Mouse (Mus musculus): Measurements from ENCODE around the gene Msln. TPM values are rescaled to one million over a fixed set of nuclear protein-coding genes. Genes with fewer than 3 reads are reported as not detected.
"Not testable (repeated sequence)": the region's sequence is repeated elsewhere in the genome, so short reads cannot be mapped to it uniquely, and the experiment has no call there.

The Msln gene
- polyA plus RNA-seq, 1 experiment from 2014 or later = not detected

DNA sequence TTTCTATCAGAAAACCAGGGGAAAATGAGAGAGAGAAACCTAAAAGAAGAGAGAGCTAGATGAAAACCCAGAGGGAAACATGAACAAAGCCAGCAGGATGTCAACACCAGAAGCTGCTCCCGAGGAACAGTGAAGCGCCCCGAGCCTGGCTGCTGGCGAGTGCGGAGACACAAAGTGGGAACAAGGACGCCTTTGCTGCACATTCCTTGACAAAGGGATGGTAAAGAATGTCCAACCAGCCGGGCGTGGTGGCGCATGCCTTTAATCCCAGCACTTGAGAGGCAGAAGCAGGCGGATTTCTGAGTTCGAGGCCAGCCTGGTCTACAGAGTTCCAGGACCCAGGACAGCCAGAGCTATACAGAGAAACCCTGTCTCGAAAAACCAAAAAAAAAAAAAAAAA lies 12.7 kb downstream of the Msln start:
- H3K4me1 ChIP-seq (replicated peaks); H3K4me3 ChIP-seq (replicated peaks); H3K27me3 ChIP-seq; H3K9me3 ChIP-seq; H3K36me3 ChIP-seq; ATAC-seq; H3K9ac ChIP-seq (replicated peaks); H3K4me2 ChIP-seq (replicated peaks); H3K27ac ChIP-seq: not testable (repeated sequence)
- WGBS = 71% methylated on average over 12 of the region's 12 CpGs

DNA sequence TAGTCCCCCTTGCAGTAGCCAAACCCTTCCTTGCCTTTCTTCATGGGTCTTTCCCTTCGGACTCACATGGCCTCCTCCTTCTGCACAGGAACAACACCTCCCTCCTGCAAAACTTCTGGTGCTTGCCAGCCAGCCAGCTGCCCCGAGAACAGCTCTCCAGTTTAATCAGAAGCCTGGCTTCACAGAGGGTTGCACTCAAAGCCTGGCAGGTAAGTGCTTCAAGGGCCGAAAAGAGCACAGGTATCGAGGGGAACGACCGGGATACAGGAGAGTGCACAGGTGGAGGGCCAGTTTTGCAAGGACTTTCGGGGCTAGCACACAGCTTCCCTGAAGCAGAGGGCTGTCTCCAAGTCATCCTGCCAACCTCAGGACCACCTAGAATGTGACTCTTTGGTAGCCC lies 15.3 kb downstream of the Msln start:
- no peak overlapping the region for H3K9ac ChIP-seq (replicated peaks)
- no peaks in the 10 kb centered on the region for H3K9me3 ChIP-seq
- H3K4me2 ChIP-seq (replicated peaks) = no peak overlapping the region
- no peaks in the 10 kb centered on the region for H3K4me1 ChIP-seq (replicated peaks)
- H3K27ac ChIP-seq = no peak overlapping the region
- H3K4me3 ChIP-seq (replicated peaks) = no peak overlapping the region
- H3K36me3 ChIP-seq = no peaks in the 10 kb centered on the region
- no peak for ATAC-seq
- 81% methylated on average over 7 of the region's 7 CpGs for WGBS
- H3K27me3 ChIP-seq = no peaks in the 10 kb centered on the region

DNA sequence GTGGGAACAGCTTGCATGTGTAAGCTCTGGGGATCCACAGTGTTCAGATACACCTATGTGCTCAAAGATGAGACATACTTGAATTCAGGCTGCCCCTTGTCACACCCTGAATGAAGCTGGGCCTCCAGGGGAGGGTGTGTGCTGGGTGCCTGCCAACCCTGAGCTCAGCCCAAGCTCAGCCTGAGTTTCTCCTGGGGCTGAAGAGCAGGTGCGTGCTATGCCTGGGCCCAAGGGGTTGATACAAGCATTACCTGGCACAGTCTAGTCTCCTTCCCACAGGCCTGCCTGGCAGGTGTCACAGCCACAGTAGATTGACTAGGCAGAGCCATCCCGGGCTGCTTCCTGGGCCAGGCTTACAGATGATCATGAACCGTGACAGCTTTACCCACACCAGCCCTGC lies 18.4 kb downstream of the Msln start, which contains the start of gene Mslnl:
Gene Mslnl (plus strand): TSS at position 298 of the 400 bp plus-strand sequence.
- H3K36me3 ChIP-seq = peaks cover 5% of the 10 kb centered on the region
- H3K4me1 ChIP-seq (replicated peaks) = peaks cover 4% of the 10 kb centered on the region; the same call in 1 of the 2 replicates
- no peaks in the 10 kb centered on the region for H3K27me3 ChIP-seq
- H3K4me2 ChIP-seq (replicated peaks) = no peak within 1 kb of the TSS
- H3K9ac ChIP-seq (replicated peaks) = peak within 1 kb of the TSS; percentile 33; the same call in 1 of the 2 replicates
- no peaks in the 10 kb centered on the region for H3K9me3 ChIP-seq
- 69% methylated on average over 3 of the region's 3 CpGs for WGBS
- H3K4me3 ChIP-seq (replicated peaks) = no peak within 1 kb of the TSS
- no peak for ATAC-seq
- no peak within 1 kb of the TSS for H3K27ac ChIP-seq

DNA sequence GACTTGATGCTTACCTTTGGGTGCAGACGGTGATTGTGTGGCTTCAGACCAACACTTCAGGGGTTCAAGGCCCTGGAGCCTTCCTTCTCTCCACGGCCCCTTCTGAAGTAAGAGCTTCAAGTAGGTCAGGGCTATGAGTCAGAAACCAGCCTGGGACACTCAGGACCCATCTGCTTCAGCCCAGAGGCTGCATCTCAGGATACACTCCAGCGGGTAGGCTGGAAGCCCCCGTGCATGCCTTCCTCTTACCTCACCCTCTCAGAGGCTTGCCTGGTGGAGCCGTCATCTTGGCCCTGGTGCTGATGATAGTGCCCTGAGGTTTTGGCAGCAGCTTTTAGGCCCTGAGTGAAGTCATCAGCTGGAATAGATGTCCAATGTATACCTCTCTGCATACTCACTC lies 18.9 kb downstream of the Msln start:
- H3K4me2 ChIP-seq (replicated peaks) = no peak overlapping the region
- H3K27ac ChIP-seq = no peak overlapping the region
- peaks cover 10% of the 10 kb centered on the region for H3K36me3 ChIP-seq
- H3K4me3 ChIP-seq (replicated peaks) = no peak overlapping the region
- H3K9me3 ChIP-seq = no peaks in the 10 kb centered on the region
- H3K27me3 ChIP-seq = no peaks in the 10 kb centered on the region
- WGBS = 84% methylated on average over 5 of the region's 5 CpGs
- H3K4me1 ChIP-seq (replicated peaks) = peaks cover 4% of the 10 kb centered on the region; the same call in 1 of the 2 replicates
- no peak for ATAC-seq
- no peak overlapping the region for H3K9ac ChIP-seq (replicated peaks)

DNA sequence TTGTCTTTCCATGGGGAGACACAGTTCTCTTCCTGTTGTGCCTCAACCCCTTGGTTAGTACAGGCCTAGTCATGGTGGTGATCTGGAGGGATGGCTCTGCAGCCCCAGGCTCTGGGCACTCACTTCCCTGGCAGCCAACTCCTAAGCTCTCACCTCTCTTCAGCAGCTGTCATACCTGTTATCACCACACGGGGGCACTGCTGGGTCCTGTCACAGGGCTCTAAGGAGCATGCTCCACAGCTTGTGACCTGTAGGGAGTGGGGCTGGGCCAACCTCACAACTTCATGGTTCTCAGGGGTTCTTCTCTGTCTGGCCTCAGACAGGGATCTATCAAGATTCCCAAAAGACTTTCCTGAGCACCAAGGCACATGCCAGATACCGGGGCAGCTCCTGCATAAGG lies 22.1 kb downstream of the Msln start:
- no peak overlapping the region for H3K27ac ChIP-seq
- H3K9ac ChIP-seq (replicated peaks) = no peak overlapping the region
- 17% methylated on average over 2 of the region's 2 CpGs for WGBS
- peaks cover 17% of the 10 kb centered on the region for H3K36me3 ChIP-seq
- H3K4me2 ChIP-seq (replicated peaks) = no peak overlapping the region
- H3K27me3 ChIP-seq = no peaks in the 10 kb centered on the region
- H3K9me3 ChIP-seq = no peaks in the 10 kb centered on the region
- H3K4me3 ChIP-seq (replicated peaks) = no peak overlapping the region
- peaks cover 18% of the 10 kb centered on the region for H3K4me1 ChIP-seq (replicated peaks)
- ATAC-seq = no peak

DNA sequence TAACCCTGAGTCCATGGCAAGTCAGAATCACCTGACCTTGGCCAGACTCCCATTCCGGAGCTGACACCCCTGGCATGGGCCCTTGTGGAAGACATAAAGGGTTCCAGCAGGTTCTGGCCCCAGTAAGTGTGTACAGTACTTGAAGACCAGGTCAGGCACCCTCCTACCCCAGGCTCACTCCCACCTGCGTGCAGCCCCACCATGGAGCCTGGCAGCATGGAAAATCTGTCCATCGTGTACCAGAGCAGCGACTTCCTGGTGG lies 26.2 kb downstream of the Msln start:
- Histone ChIP-seq H3K36me3 (peaks cover 22% of the 10 kb centered on the region), H3K4me3 (replicated peaks) (peak overlapping the region; percentile 58), H3K9ac (replicated peaks) (peak overlapping the region; percentile 76), H3K4me1 (replicated peaks) (peaks cover 29% of the 10 kb centered on the region), H3K9me3 (no peaks in the 10 kb centered on the region), H3K27me3 (no peaks in the 10 kb centered on the region), H3K4me2 (replicated peaks) (peak overlapping the region; percentile 91), H3K27ac (0 out of 2 replicates have a peak overlapping the region, but pooled peaks have one; percentile 6)
- WGBS = 18% methylated on average over 4 of the region's 4 CpGs
- peak; percentile 29; the same call in 1 of the 2 replicates for ATAC-seq

DNA sequence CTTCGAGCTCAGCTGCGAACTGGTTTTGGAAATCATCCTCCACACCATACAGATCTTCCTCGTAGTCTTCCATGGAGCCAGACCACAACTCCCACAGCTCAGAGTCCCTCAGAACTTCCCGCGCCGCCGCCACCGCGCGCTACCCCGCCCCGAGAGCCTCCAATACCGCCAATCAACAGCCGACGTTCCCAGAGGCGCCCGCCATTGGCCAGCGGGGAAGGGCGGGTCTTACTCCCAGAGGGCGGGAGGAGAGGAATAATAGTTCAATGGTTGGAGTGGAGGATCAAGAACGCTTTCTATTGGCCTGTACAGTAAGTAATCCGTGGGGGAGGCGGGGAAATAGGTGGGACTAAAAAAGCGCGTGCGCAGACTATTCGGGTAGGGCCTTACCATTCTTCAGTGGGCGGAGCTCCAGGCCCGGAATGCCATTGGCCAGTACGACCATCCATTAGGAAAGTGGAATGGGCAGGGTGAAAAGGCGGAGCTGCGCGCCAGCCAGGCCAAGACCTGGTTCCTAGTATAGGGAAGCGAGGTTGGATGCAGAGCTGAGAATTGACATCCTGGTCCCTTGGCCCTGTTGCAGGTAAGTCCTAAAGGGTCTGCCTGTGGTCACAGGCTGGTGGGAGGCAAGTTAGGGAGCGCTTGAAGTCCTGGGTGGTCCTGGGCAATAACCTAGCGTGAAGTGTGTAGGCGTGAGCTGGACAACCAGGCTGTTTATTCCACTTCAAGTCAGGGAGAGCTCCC lies 26.7 kb downstream of the Msln start, which contains the start of the genes Chtf18 and Rpusd1:
Gene Chtf18 (minus strand): TSS at position 155 of the 744 bp plus-strand sequence.
Gene Rpusd1 (plus strand): TSS at position 406 of the 744 bp plus-strand sequence.
- ATAC-seq = peak; percentile 99
- WGBS = under 1% methylated on average over 37 of the region's 37 CpGs
- Histone ChIP-seq H3K9ac (replicated peaks) (peak within 1 kb of the TSS; percentile 76), H3K4me3 (replicated peaks) (peak within 1 kb of the TSS; percentile 58), H3K4me2 (replicated peaks) (peak within 1 kb of the TSS; percentile 91), H3K4me1 (replicated peaks) (peaks cover 29% of the 10 kb centered on the region), H3K9me3 (no peaks in the 10 kb centered on the region), H3K36me3 (peaks cover 27% of the 10 kb centered on the region), H3K27me3 (no peaks in the 10 kb centered on the region), H3K27ac (0 out of 2 replicates have a peak within 1 kb of the TSS, but pooled peaks have one; percentile 6)

DNA sequence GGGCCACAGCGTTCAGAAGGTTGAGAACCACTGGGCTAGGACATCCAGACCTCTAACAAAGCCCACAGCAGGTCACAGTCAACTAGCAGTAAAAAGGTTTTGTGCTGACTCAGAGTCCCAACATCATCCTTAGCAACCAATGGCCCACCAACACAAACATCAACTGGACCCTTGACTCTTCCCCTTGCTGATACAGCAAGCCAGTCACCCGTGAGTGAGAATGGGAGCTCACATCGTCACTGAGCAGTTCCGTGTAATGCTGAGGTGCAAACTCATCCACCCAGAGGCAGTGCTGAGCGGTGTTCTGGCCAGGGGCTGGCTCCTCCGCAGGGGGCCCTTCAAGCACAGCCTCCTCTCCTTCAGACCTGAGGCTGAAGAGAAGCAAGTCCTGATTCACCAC lies 28.9 kb downstream of the Msln start:
- WGBS = 81% methylated on average over 6 of the region's 6 CpGs
- Histone ChIP-seq H3K4me1 (replicated peaks) (peaks cover 25% of the 10 kb centered on the region), H3K9ac (replicated peaks) (no peak overlapping the region), H3K27ac (no peak overlapping the region), H3K27me3 (no peaks in the 10 kb centered on the region), H3K9me3 (no peaks in the 10 kb centered on the region), H3K4me2 (replicated peaks) (no peak overlapping the region), H3K36me3 (peaks cover 34% of the 10 kb centered on the region), H3K4me3 (replicated peaks) (no peak overlapping the region)
- ATAC-seq = no peak

DNA sequence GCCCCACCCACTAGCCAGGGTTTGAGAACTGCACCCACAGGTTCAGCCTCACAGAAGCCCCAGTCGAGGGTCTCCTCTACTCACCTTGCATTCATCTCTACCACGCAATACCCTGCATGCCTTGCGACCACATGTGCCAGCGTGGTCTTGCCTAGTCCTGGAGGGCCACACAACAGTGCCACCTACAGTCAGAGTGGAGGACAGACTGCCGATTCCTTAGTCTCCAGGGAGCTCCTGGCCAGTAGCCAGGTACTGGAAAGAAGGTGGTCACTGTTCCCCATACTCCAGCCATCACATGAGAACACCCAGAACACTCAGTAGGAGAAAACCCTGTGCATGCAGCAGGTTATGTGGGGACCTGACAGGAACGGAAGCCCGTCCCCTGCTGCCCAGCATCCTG lies 30.3 kb downstream of the Msln start:
- 89% methylated on average over 7 of the region's 7 CpGs for WGBS
- peaks cover 28% of the 10 kb centered on the region for H3K36me3 ChIP-seq
- peaks cover 23% of the 10 kb centered on the region for H3K4me1 ChIP-seq (replicated peaks)
- H3K9ac ChIP-seq (replicated peaks) = no peak overlapping the region
- H3K4me3 ChIP-seq (replicated peaks) = no peak overlapping the region
- H3K27ac ChIP-seq = no peak overlapping the region
- no peaks in the 10 kb centered on the region for H3K27me3 ChIP-seq
- no peak overlapping the region for H3K4me2 ChIP-seq (replicated peaks)
- ATAC-seq = no peak
- no peaks in the 10 kb centered on the region for H3K9me3 ChIP-seq

DNA sequence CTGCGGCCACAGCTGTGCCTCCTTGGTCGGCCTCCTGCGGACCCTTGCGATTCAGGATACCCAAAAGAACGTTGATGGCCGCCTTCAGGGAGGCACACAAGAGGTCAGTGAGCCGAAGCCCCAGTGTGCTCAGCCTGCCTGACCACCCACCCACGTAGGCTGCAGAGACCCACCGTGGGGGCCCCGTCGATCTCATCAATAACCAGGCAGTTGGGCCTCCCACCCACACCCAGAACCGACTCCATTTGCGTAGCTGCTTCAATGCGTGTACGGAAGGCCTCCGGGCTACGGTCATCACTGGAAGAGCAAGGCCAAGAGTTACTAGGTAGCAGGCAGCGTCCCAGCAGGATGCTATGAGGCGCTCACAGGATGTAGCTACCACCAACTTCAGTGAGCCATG lies 30.7 kb downstream of the Msln start:
- H3K4me1 ChIP-seq (replicated peaks) = peaks cover 18% of the 10 kb centered on the region
- ATAC-seq = no peak
- no peak overlapping the region for H3K4me3 ChIP-seq (replicated peaks)
- no peak overlapping the region for H3K4me2 ChIP-seq (replicated peaks)
- whole genome bisulfite sequencing = 94% methylated on average over 19 of the region's 19 CpGs
- 0 out of 2 replicates have a peak, but pooled peaks cover 4% of the 10 kb centered on the region for H3K27me3 ChIP-seq
- no peak overlapping the region for H3K9ac ChIP-seq (replicated peaks)
- no peaks in the 10 kb centered on the region for H3K9me3 ChIP-seq
- peaks cover 28% of the 10 kb centered on the region for H3K36me3 ChIP-seq
- H3K27ac ChIP-seq = no peak overlapping the region

DNA sequence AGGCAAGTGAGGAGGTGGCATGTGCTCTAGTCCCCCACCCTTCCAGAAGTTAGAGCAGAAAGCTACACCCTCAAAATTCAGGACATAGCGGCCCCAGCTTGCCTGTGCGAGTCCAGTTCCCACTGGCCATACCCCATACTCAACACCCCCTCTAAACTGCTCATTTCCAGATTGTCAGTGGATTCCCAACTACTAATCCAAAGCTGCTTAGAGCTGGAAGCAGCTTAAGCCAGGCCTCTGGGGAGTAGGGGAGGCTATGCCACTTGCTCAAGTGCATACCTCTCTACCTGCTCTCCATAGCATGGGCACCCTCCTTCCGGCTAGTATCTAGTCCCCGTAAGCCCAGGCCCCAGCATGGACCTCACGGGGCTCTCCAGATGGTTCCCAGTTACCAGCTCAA lies 32.7 kb downstream of the Msln start:
- H3K4me3 ChIP-seq (replicated peaks) = no peak overlapping the region
- peaks cover 20% of the 10 kb centered on the region for H3K4me1 ChIP-seq (replicated peaks)
- H3K27ac ChIP-seq = no peak overlapping the region
- no peaks in the 10 kb centered on the region for H3K9me3 ChIP-seq
- peaks cover 28% of the 10 kb centered on the region for H3K36me3 ChIP-seq
- no peak overlapping the region for H3K9ac ChIP-seq (replicated peaks)
- H3K4me2 ChIP-seq (replicated peaks) = no peak overlapping the region
- ATAC-seq = no peak
- 94% methylated on average over 5 of the region's 5 CpGs for WGBS
- H3K27me3 ChIP-seq = peaks cover 24% of the 10 kb centered on the region

DNA sequence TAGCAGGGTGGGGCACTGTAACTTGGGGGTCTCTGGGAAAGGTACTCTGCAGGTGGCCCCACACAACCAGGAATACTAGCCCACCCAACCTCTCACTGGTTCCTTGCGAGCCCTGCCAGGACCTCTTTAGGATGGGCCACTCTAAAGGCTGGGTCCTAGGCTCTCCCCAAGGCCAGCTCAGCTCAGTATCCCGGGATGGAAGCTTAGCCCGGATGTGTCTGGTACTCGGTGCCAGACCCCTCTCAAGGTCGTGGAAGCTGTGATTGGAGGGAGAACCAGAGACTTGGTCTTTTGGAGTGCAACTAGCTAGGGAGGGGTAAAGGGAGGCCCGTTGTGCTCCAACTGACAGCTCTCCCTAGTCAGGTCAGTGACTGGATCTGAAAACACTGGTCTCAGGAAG lies 36.5 kb downstream of the Msln start:
- 7% methylated on average over 6 of the region's 6 CpGs for WGBS
- Histone ChIP-seq H3K9ac (replicated peaks) (peak overlapping the region; percentile 68), H3K4me3 (replicated peaks) (peak overlapping the region; percentile 39), H3K36me3 (peaks cover 21% of the 10 kb centered on the region), H3K4me1 (replicated peaks) (peaks cover 14% of the 10 kb centered on the region), H3K9me3 (no peaks in the 10 kb centered on the region), H3K27me3 (peaks cover 36% of the 10 kb centered on the region), H3K27ac (no peak overlapping the region), H3K4me2 (replicated peaks) (peak overlapping the region; percentile 75)
- ATAC-seq = peak; percentile 31; the same call in 1 of the 2 replicates
